Mouse (Mus musculus) C2C12 (cell line): ENCODE results near the gene Lrrc51.
"Not testable (repeated sequence)": the region's sequence is repeated elsewhere in the genome, so short reads cannot be mapped to it uniquely, and the experiment has no call there.

ENCODE experiments used
- CEBPB ChIP-seq: IDR thresholded peaks from one replicate; pipeline ENCODE4 v1.6.1; 2011; ENCODE audit warnings: low read depth, mild to moderate bottlenecking, control low read depth, moderate library complexity
- CTCF ChIP-seq: IDR thresholded peaks from one replicate; pipeline ENCODE4 v1.5.1; 2011; ENCODE audit not compliant: control insufficient read depth, insufficient read depth, insufficient read length
- FOSL1 ChIP-seq: IDR thresholded peaks from one replicate; pipeline ENCODE4 v1.8.0; 2011; ENCODE audit warnings: mild to moderate bottlenecking, low read length; ENCODE audit not compliant: poor library complexity, insufficient read depth, severe bottlenecking
- MAX ChIP-seq: IDR thresholded peaks from one replicate; pipeline ENCODE4 v1.6.1; 2011; ENCODE audit warnings: mild to moderate bottlenecking, control low read depth
- MYOG ChIP-seq: IDR thresholded peaks from one replicate; pipeline ENCODE4 v1.6.1; 2011; ENCODE audit not compliant: control insufficient read depth, insufficient read length; ENCODE audit errors: extremely low read depth
- USF1 ChIP-seq: IDR thresholded peaks from one replicate; pipeline ENCODE4 v1.6.1; 2011; ENCODE audit warnings: low read depth, mild to moderate bottlenecking, control low read depth, moderate library complexity

DNA sequence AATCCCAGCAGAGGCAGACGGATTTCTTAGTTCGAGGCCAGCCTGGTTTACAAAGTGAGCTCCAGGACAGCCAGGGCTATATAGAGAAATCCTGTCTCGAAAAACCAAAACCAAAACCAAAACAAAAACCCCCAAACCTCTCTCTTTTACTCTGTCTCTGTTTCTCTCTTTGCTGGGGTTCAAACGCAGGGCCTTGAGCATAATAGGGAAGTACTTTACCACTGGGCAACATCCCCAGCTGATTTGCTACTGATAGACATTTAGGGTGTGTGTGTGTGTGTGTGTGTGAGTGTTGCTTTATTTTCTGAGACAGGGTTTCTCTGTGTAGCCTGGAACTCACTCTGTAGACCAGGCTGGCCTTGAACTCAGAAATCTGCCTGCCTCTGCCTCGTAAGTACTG is 15.3 kb upstream of the Lrrc51 start:
- not testable (repeated sequence) for TF ChIP-seq USF1, CTCF, MAX, CEBPB, FOSL1, MYOG
